Mouse (Mus musculus): ENCODE data around the gene Spc24. TPM values are rescaled to one million over a fixed set of nuclear protein-coding genes. Genes with fewer than 3 reads are reported as not detected.
"Not testable (repeated sequence)": the region's sequence is repeated elsewhere in the genome, so short reads cannot be mapped to it uniquely, and the experiment has no call there.

The Spc24 gene
- 1 to 10 TPM; 2.9 to 3.5 TPM for total RNA-seq (2021)

- intact Hi-C loops (cut with DNase I) = no loop called here
- peak; percentile 95 for DNase-seq (ENCODE audit: extremely low spot score in 1 of 2, low spot score in 2 of 2)
Observed at GRCm38 (mm10) chr9:21760155-21761088, at the start of gene Spc24. TSS of gene Spc24 (minus strand) at chr9:21760303.

- DNase-seq (ENCODE audit: extremely low spot score in 1 of 2, low spot score in 2 of 2) = no peak
- intact Hi-C loops (cut with DNase I) = no loop called here
Observed at GRCm38 (mm10) chr9:21808561-21808960, 48.5 kb upstream of the Spc24 start.

- no peak for DNase-seq (ENCODE audit: extremely low spot score in 1 of 2, low spot score in 2 of 2)
- intact Hi-C loops (cut with DNase I) = no loop called here
Observed at GRCm38 (mm10) chr9:21806976-21807375, 46.9 kb upstream of the Spc24 start.

GRCm38 (mm10) chr9:21806363-21806762 lies 46.3 kb upstream of the Spc24 start:
- intact Hi-C loops (cut with DNase I) = no loop called here
- no peak for DNase-seq (ENCODE audit: extremely low spot score in 1 of 2, low spot score in 2 of 2)

- intact Hi-C loops (cut with DNase I) = no loop called here
- DNase-seq (ENCODE audit: extremely low spot score in 1 of 2, low spot score in 2 of 2) = peak; percentile 50 to 86
Observed at GRCm38 (mm10) chr9:21803986-21804644, 44.0 kb upstream of the Spc24 start.

GRCm38 (mm10) chr9:21801591-21801990 lies 41.5 kb upstream of the Spc24 start:
- intact Hi-C loops (cut with DNase I) = no loop called here

GRCm38 (mm10) chr9:21801121-21801520 lies 41.0 kb upstream of the Spc24 start:
- no peak for DNase-seq (ENCODE audit: extremely low spot score in 1 of 2, low spot score in 2 of 2)
- intact Hi-C loops (cut with DNase I) = no loop called here

More at GRCm38 (mm10) chr9:21801591-21801990, 41.5 kb upstream of the Spc24 start:
- no peak for DNase-seq (ENCODE audit: extremely low spot score in 1 of 2, low spot score in 2 of 2)

GRCm38 (mm10) chr9:21799010-21799350 lies 38.9 kb upstream of the Spc24 start:
- no peak for DNase-seq (ENCODE audit: extremely low spot score in 1 of 2, low spot score in 2 of 2)
- intact Hi-C loops (cut with DNase I) = no loop called here

GRCm38 (mm10) chr9:21798345-21799009 lies 38.4 kb upstream of the Spc24 start, which contains the start of gene Kank2:
TSS of gene Kank2 (minus strand) at chr9:21798744.
- intact Hi-C loops (cut with DNase I) = no loop called here
- DNase-seq (ENCODE audit: extremely low spot score in 1 of 2, low spot score in 2 of 2) = peak; percentile 34 to 91

- DNase-seq (ENCODE audit: extremely low spot score in 1 of 2, low spot score in 2 of 2) = peak in 1 of 2 experiments; percentile 83
- intact Hi-C loops (cut with DNase I) = no loop called here
Observed at GRCm38 (mm10) chr9:21797921-21798344, 37.8 kb upstream of the Spc24 start.

- no peak for DNase-seq (ENCODE audit: extremely low spot score in 1 of 2, low spot score in 2 of 2)
- intact Hi-C loops (cut with DNase I) = no loop called here
Observed at GRCm38 (mm10) chr9:21796919-21797318, 36.8 kb upstream of the Spc24 start.

- peak in 1 of 2 experiments; percentile 69 for DNase-seq (ENCODE audit: extremely low spot score in 1 of 2, low spot score in 2 of 2)
- intact Hi-C loops (cut with DNase I) = no loop called here
Observed at GRCm38 (mm10) chr9:21796259-21796658, 36.2 kb upstream of the Spc24 start.

GRCm38 (mm10) chr9:21795579-21795978 lies 35.5 kb upstream of the Spc24 start:
- no peak for DNase-seq (ENCODE audit: extremely low spot score in 1 of 2, low spot score in 2 of 2)
- intact Hi-C loops (cut with DNase I) = no loop called here

- DNase-seq (ENCODE audit: extremely low spot score in 1 of 2, low spot score in 2 of 2) = no peak
- intact Hi-C loops (cut with DNase I) = no loop called here
Observed at GRCm38 (mm10) chr9:21794925-21795324, 34.8 kb upstream of the Spc24 start.

- no peak for DNase-seq (ENCODE audit: extremely low spot score in 1 of 2, low spot score in 2 of 2)
- intact Hi-C loops (cut with DNase I) = no loop called here
Observed at GRCm38 (mm10) chr9:21794344-21794834, 34.3 kb upstream of the Spc24 start.

- DNase-seq (ENCODE audit: extremely low spot score in 1 of 2, low spot score in 2 of 2); intact Hi-C loops (cut with DNase I): not testable (repeated sequence)
Observed at GRCm38 (mm10) chr9:21793507-21793906, 33.4 kb upstream of the Spc24 start.

- DNase-seq (ENCODE audit: extremely low spot score in 1 of 2, low spot score in 2 of 2) = peak; percentile 53 to 82
- intact Hi-C loops (cut with DNase I) = no loop called here
Observed at GRCm38 (mm10) chr9:21792644-21793043, 32.5 kb upstream of the Spc24 start.

GRCm38 (mm10) chr9:21791861-21792260 lies 31.8 kb upstream of the Spc24 start:
- peak in 1 of 2 experiments; percentile 72 for DNase-seq (ENCODE audit: extremely low spot score in 1 of 2, low spot score in 2 of 2)
- intact Hi-C loops (cut with DNase I) = no loop called here

- DNase-seq (ENCODE audit: extremely low spot score in 1 of 2, low spot score in 2 of 2) = no peak
- intact Hi-C loops (cut with DNase I) = no loop called here
Observed at GRCm38 (mm10) chr9:21788234-21788633, 28.1 kb upstream of the Spc24 start.
